Mouse (Mus musculus) E14TG2a.4 (cell line): Measurements from ENCODE around the gene Tas2r135.

Experiments used
- H3K27me3 ChIP-seq: 2 replicates; pipeline ENCODE4 v1.6.1; 2014; ENCODE audit warnings: low read length, control low read depth; ENCODE audit not compliant: insufficient read depth
- H3K36me3 ChIP-seq: 2 replicates; pipeline ENCODE4 v1.6.1; 2014; ENCODE audit warnings: low read length, control low read depth; ENCODE audit not compliant: insufficient read depth
- H3K4me1 ChIP-seq: replicated peaks from 2 replicates; pipeline ENCODE4 v1.6.1; 2014; ENCODE audit warnings: low read depth, low read length, control low read depth
- H3K4me3 ChIP-seq: replicated peaks from 2 replicates; pipeline ENCODE4 v1.5.1; 2014; ENCODE audit warnings: mild to moderate bottlenecking, low read length
- H3K9me3 ChIP-seq: 2 replicates; pipeline ENCODE4 v1.6.1; 2014; ENCODE audit warnings: low read length, control low read depth
- CTCF ChIP-seq: conservative IDR thresholded peaks from 2 replicates; pipeline ENCODE4 v1.5.1; 2014; ENCODE audit warnings: low read length
- NANOG ChIP-seq: IDR thresholded peaks from 2 replicates; pipeline ENCODE4 v1.6.1; 2014; ENCODE audit warnings: borderline replicate concordance, low read length, mixed read lengths
- POU5F1 ChIP-seq: IDR thresholded peaks from 2 replicates; pipeline ENCODE4 v1.6.1; 2014; ENCODE audit warnings: low read length, borderline replicate concordance

Gene Tas2r135

DNA sequence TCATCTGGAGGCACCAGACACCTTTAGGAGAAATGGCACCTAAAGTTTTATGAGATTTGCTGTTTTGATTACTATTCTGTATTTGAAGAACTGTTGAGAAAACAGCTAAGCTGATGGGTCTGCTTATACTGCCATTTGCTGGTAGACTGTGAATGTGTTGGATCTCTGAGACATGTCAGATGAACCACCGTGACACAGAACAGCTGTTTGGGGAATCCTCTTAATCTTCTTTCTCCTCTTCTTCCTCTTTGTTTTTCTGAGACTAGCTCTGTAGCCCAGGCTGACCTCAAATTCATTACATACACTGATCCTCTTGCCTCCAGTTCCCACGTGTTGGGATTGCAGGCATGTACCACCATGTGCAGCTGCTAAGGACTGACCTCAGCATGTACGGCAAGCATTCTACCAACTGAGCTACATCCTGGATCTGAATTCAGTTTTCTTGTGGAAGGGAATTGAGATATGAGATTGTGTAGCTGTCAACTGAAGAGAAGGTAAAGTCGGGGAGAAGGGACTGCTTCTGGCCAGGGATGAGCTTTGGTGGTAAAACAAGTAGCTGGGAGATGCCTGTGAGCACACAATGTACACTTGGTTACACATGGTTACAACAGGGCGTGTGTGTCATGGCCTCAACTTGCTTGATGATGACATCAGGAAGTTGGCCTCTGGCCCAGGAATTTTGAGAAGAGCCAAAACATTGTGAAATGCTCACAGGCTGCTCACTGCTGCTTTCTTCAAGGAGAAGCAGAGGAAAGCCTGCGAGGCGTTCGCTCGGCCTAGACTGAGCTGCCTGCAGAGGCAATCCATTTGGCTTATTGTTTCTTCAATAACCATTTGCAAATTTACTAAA, 9.0 kb upstream of the Tas2r135 start:
- Histone ChIP-seq H3K36me3 (no peaks in the 10 kb centered on the region), H3K4me1 (no peaks in the 10 kb centered on the region), H3K4me3 (no peak overlapping the region), H3K27me3 (peaks cover 7% of the 10 kb centered on the region), H3K9me3 (no peaks in the 10 kb centered on the region)
- TF ChIP-seq NANOG = no peak
- no peak for TF ChIP-seq POU5F1
- no peak for TF ChIP-seq CTCF

- no peaks in the 10 kb centered on the region for H3K9me3 ChIP-seq
- no peaks in the 10 kb centered on the region for H3K36me3 ChIP-seq
- no peaks in the 10 kb centered on the region for H3K4me1 ChIP-seq
- H3K4me3 ChIP-seq = no peak overlapping the region
- TF ChIP-seq POU5F1 (no peak), CTCF (no peak), NANOG (no peak)
- peaks cover 4% of the 10 kb centered on the region for H3K27me3 ChIP-seq
These were observed 8.1 kb upstream of the Tas2r135 start for GRCm38 (mm10) chr6:42397041-42397657.

GRCm38 (mm10) chr6:42398285-42398684, 6.9 kb upstream of the Tas2r135 start:
- Histone ChIP-seq H3K36me3 (no peaks in the 10 kb centered on the region), H3K27me3 (peaks cover 4% of the 10 kb centered on the region; the same call in 1 of the 2 replicates)

GRCm38 (mm10) chr6:42398998-42399397, 6.2 kb upstream of the Tas2r135 start:
- TF ChIP-seq CTCF = no peak
- no peak for TF ChIP-seq NANOG
- TF ChIP-seq POU5F1 = no peak
- H3K27me3 ChIP-seq = no peaks in the 10 kb centered on the region
- H3K36me3 ChIP-seq = no peaks in the 10 kb centered on the region
- H3K9me3 ChIP-seq = no peaks in the 10 kb centered on the region
- H3K4me1 ChIP-seq = no peaks in the 10 kb centered on the region
- H3K4me3 ChIP-seq = no peak overlapping the region

More at GRCm38 (mm10) chr6:42398285-42398684, 6.9 kb upstream of the Tas2r135 start:
- no peak overlapping the region for H3K4me3 ChIP-seq
- no peaks in the 10 kb centered on the region for H3K9me3 ChIP-seq
- no peak for TF ChIP-seq POU5F1
- TF ChIP-seq CTCF = no peak
- no peak for TF ChIP-seq NANOG
- no peaks in the 10 kb centered on the region for H3K4me1 ChIP-seq

DNA sequence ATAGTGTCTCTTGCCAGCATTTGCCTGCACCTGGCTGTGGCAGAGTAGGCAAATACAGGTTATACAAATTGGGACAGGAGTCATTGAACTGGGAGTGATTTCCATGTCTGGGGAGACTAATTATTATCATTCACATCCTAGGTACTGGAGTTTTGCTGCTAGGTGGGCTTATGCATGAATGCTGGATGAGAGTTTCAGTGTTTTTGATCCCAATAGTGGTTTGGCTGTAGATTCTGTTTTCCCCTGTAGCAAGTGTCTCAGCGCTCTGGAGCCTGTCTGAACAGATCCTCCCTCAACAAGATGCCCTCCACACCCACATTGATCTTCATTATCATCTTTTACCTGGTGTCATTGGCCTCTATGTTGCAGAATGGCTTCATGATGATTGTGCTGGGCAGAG, 5.3 kb upstream of the Tas2r135 start, which contains the start of gene Tas2r143:
Gene Tas2r143, plus strand, starts transcription at position 301 of the 400 bp plus-strand sequence.
- Histone ChIP-seq H3K36me3 (no peaks in the 10 kb centered on the region), H3K27me3 (no peaks in the 10 kb centered on the region), H3K9me3 (no peaks in the 10 kb centered on the region), H3K4me1 (no peaks in the 10 kb centered on the region), H3K4me3 (no peak within 1 kb of the TSS)
- TF ChIP-seq NANOG (no peak), POU5F1 (no peak)

DNA sequence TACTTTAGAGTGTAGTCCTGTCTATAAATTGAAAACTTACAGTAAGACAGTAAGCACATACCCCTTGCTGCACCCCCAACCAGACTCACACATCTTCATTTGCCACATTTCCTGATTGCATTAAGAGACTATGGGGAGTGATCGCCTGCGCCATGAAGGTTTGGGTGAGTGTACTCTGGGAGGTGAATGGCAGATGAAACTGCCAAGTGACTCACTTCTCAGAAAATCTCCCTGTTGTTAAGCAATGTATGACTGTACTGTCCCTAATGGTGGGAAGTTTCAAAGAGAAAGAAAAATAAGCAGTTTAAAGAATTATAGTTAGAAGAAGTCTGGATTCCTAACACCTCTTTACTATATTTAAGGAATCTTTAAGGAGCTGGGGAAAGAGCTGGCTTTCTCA, 14.2 kb downstream of the Tas2r135 start:
- H3K9me3 ChIP-seq = no peaks in the 10 kb centered on the region
- no peak overlapping the region for H3K4me3 ChIP-seq
- no peaks in the 10 kb centered on the region for H3K27me3 ChIP-seq
- H3K36me3 ChIP-seq = no peaks in the 10 kb centered on the region
- TF ChIP-seq NANOG (no peak), POU5F1 (no peak), CTCF (no peak)
- no peaks in the 10 kb centered on the region for H3K4me1 ChIP-seq

GRCm38 (mm10) chr6:42421439-42421838, 16.2 kb downstream of the Tas2r135 start:
- TF ChIP-seq CTCF (no peak), POU5F1 (no peak), NANOG (no peak)
- no peaks in the 10 kb centered on the region for H3K4me1 ChIP-seq
- H3K27me3 ChIP-seq = no peaks in the 10 kb centered on the region
- H3K9me3 ChIP-seq = no peaks in the 10 kb centered on the region
- H3K4me3 ChIP-seq = no peak overlapping the region
- no peaks in the 10 kb centered on the region for H3K36me3 ChIP-seq

DNA sequence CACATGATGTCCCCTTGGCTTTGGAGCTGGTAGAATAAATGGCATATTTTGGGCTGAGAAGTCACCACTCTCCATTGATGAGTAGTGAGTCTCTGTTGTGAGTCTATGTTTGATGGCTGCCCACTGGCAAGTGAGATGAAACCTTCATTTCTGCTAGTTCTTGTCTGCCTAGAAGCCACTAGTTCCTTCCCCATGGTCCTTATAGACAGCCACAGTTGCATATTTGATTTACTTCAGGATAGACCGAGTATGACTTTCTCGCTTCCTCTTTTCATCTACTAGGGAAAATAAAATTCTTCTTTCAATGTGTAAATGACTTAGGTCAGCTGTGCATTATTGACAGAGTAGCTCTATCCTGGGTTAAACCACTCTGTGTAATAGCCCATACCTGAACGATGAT, 19.2 kb downstream of the Tas2r135 start:
- Histone ChIP-seq H3K4me3 (no peak overlapping the region), H3K36me3 (no peaks in the 10 kb centered on the region), H3K9me3 (no peaks in the 10 kb centered on the region), H3K27me3 (no peaks in the 10 kb centered on the region), H3K4me1 (no peaks in the 10 kb centered on the region)
- TF ChIP-seq CTCF (no peak), POU5F1 (no peak), NANOG (no peak)

DNA sequence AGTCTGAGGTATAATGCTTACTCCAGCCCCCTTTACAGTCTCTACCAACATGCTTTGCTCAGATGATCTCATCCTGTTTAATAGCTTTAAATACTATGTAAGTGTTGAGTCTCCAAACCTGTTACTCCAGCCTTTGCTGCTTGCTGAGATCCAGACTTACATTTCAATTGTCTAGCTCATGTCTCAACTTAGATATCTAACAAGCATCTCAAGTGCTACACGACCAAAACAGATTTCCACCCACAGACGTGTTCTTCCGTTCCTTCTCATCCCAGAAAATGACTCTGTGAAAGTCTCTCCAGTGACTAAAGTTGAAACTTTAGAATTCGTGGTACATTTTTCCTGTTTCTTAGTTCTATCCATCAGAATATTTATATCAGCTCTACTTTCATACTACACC, 21.1 kb downstream of the Tas2r135 start:
- Histone ChIP-seq H3K27me3 (no peaks in the 10 kb centered on the region), H3K4me1 (no peaks in the 10 kb centered on the region), H3K36me3 (no peaks in the 10 kb centered on the region), H3K4me3 (no peak overlapping the region), H3K9me3 (no peaks in the 10 kb centered on the region)
- TF ChIP-seq CTCF (no peak), NANOG (no peak), POU5F1 (no peak)
